Mouse (Mus musculus) heart, adult 2 months (tissue): ENCODE measurements around the gene Abcc3. TPM values are rescaled to one million over a fixed set of nuclear protein-coding genes. Genes with fewer than 3 reads are reported as not detected.

ENCODE experiments used
- DNase-seq, 2 experiments: peaks; one replicate each; pipeline ENCODE4 v3.0.0; 2021
- H3K27ac ChIP-seq: fragments of 200-600 bp; 2 replicates; pipeline ENCODE4 v1.8.1; 2022
- H3K27me3 ChIP-seq: fragments of 200-500 bp; 2 replicates; pipeline ENCODE4 v1.6.1; 2012; ENCODE audit warnings: mild to moderate bottlenecking, low read length, inconsistent platforms, mixed read lengths; ENCODE audit not compliant: control insufficient read depth, insufficient read depth
- H3K36me3 ChIP-seq: fragments of 200-500 bp; 2 replicates; pipeline ENCODE4 v1.6.1; 2012; ENCODE audit warnings: low read length, inconsistent platforms; ENCODE audit not compliant: control insufficient read depth, insufficient read depth
- H3K4me1 ChIP-seq: fragments of 200-500 bp; 2 replicates; pipeline ENCODE4 v1.6.1; 2011; ENCODE audit warnings: low read length; ENCODE audit not compliant: control insufficient read depth, insufficient read depth
- H3K4me3 ChIP-seq: fragments of 200-600 bp; 2 replicates; pipeline ENCODE4 v1.8.1; 2022
- H3K79me2 ChIP-seq: fragments of 200-500 bp; replicated peaks from 2 replicates; pipeline ENCODE4 v1.6.1; 2012; ENCODE audit warnings: mild to moderate bottlenecking, inconsistent platforms, low read length, moderate library complexity, mixed read lengths; ENCODE audit not compliant: control insufficient read depth, insufficient read depth
- H3K9ac ChIP-seq: fragments of 200-500 bp; 2 replicates; pipeline ENCODE4 v1.6.1; 2012; ENCODE audit warnings: low read depth, mild to moderate bottlenecking, control low read depth, inconsistent platforms, low read length, mixed read lengths
- CTCF ChIP-seq: fragments of 200-600 bp; IDR thresholded peaks from 2 replicates; pipeline ENCODE4 v1.8.1; 2022; ENCODE audit warnings: antibody characterized with exemption, mild to moderate bottlenecking, moderate library complexity
- EP300 ChIP-seq: fragments of 200-500 bp; IDR thresholded peaks from 2 replicates; pipeline ENCODE4 v1.6.1; 2011; ENCODE audit warnings: low read depth, low read length, control low read depth; ENCODE audit not compliant: insufficient read depth
- POLR2A ChIP-seq: fragments of 200-500 bp; IDR thresholded peaks from 2 replicates; pipeline ENCODE4 v1.6.1; 2011; ENCODE audit warnings: mild to moderate bottlenecking, low read depth, low read length, control low read depth; ENCODE audit not compliant: insufficient read depth
- WGBS: fragments of 180-500 bp; shearing (Covaris S2); methylation state at CpG from one replicate; pipeline ENCODE4 v1.1.7; 2018; 5-methylcytosine and 5-hydroxymethylcytosine counted together
- intact Hi-C: fragments of 180-260 bp; cut with DNase I; formaldehyde crosslinking; loops from one replicate; pipeline ENCODE4 v1.15.1; 2025
- long read RNA-seq: library from polyadenylated mRNA; stranded (forward); transcript quantifications from one replicate; pipeline ENCODE4 v2.0.0, GENCODE M21; 2021
- polyA plus RNA-seq: library from polyadenylated mRNA; depleted of rRNA; stranded (reverse); fragments of >200 nt; gene quantifications from 2 replicates; pipeline ENCODE4 v1.2.3, GENCODE M21; 2012; rRNA removed
- total RNA-seq, 2 experiments: library from RNA; stranded (reverse); gene quantifications; 2 replicates each; pipeline ENCODE4 v1.2.3; 2021

Gene Abcc3
- total RNA-seq, result 1 to 10 TPM; 1.6 to 2.3 TPM
- 1.8 and 2.0 TPM in 2 replicates for polyA plus RNA-seq
- long read RNA-seq, result 0 reads

GRCm38 (mm10) chr11:94392672-94393109 lies at the start of gene Abcc3:
TSS of gene Abcc3 (minus strand) at chr11:94392997.
- peak within 1 kb of the TSS; percentile 6; the same call in 1 of the 2 replicates for H3K9ac ChIP-seq
- H3K4me1 ChIP-seq, result no peaks in the 10 kb centered on the region; the same call in 1 of the 2 replicates
- no peaks in the 10 kb centered on the region for H3K36me3 ChIP-seq
- peak within 1 kb of the TSS; percentile 11 for H3K4me3 ChIP-seq
- H3K27ac ChIP-seq, result no peak within 1 kb of the TSS
- 11% methylated on average over 20 of the region's 20 CpGs for WGBS
- intact Hi-C loops, result no loop called here
- no peaks in the 10 kb centered on the region for H3K79me2 ChIP-seq
- TF ChIP-seq EP300 (no peak), POLR2A (no peak), CTCF (no peak)
- DNase-seq, result peak; percentile 68 to 75
- no peaks in the 10 kb centered on the region for H3K27me3 ChIP-seq

DNA sequence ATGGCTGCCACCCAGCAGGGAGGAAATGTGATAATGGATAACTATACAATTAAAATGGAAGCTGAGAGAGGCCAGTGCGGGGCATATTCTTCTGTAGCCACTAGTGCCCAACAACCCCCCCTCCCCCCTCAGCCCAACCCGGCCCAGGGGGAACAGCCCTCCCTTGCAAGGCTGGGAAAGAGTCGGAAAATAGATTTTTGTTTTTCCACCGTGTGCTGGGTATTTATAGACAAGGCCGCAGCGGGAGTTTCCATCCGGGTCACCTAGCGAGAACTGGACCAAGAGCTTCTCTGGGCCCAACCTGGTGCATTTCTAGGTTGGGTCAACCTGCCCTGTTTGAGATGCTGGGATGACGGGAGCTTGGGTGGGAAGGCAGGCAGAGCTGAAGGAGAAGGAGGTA lies 49.0 kb upstream of the Abcc3 start:
- Histone ChIP-seq H3K36me3 (no peaks in the 10 kb centered on the region), H3K79me2 (no peaks in the 10 kb centered on the region), H3K9ac (no peak overlapping the region), H3K4me3 (no peak overlapping the region), H3K27ac (no peak overlapping the region), H3K27me3 (no peaks in the 10 kb centered on the region), H3K4me1 (no peaks in the 10 kb centered on the region)
- WGBS, result 52% methylated on average over 9 of the region's 9 CpGs
- no peak for DNase-seq
- intact Hi-C loops, result no loop called here
- TF ChIP-seq EP300 (no peak), CTCF (no peak), POLR2A (no peak)

DNA sequence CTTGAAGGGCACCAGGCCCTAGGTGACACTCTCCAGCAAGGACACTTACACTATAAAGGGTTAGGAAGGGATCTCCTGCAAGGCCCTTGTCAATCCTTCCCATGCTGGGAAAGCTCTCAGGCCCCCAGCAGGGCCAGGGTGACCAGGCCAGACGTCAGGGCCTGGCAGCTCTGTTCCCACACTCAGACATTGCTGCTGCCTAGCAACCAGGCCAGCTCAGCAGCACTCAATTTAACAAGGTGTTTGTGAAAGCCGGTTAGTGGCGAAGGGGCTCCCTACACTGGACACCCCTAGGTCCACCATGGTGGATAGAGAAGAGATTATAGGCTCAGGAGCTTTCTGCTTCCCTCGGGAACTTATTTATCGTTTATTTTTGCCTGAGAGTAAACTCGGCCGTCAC lies 48.3 kb upstream of the Abcc3 start:
- Histone ChIP-seq H3K27ac (no peak overlapping the region), H3K4me3 (no peak overlapping the region), H3K79me2 (no peaks in the 10 kb centered on the region), H3K27me3 (no peaks in the 10 kb centered on the region), H3K4me1 (no peaks in the 10 kb centered on the region), H3K36me3 (no peaks in the 10 kb centered on the region), H3K9ac (no peak overlapping the region)
- intact Hi-C loops, result no loop called here
- WGBS, result 59% methylated on average over 7 of the region's 7 CpGs
- DNase-seq, result no peak
- TF ChIP-seq POLR2A, result no peak
- no peak for TF ChIP-seq EP300
- no peak for TF ChIP-seq CTCF

DNA sequence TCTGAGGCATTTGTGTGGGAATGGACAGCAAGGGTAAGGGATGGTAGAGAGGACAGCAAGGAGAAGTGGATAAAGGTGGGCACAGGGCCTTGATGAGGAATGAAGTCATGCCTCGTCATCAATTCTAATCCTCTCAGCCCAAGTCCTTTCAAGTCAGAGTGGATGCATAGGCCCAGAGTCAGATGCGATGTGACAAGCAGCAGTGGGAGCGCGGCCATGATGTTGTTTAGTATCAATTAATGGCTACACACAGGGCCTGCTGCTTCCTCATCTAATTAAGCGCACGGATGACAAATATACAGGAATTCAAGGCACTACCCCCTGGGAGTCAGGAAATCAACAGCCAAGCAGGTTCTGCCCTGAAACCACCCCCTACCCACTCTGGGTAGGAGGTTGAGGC lies 47.6 kb upstream of the Abcc3 start:
- DNase-seq, result no peak
- no peaks in the 10 kb centered on the region for H3K79me2 ChIP-seq
- no peak overlapping the region for H3K27ac ChIP-seq
- intact Hi-C loops, result no loop called here
- H3K4me1 ChIP-seq, result no peaks in the 10 kb centered on the region
- 91% methylated on average over 6 of the region's 6 CpGs for WGBS
- H3K9ac ChIP-seq, result no peak overlapping the region
- no peak overlapping the region for H3K4me3 ChIP-seq
- H3K27me3 ChIP-seq, result no peaks in the 10 kb centered on the region
- TF ChIP-seq EP300 (no peak), CTCF (no peak), POLR2A (no peak)
- no peaks in the 10 kb centered on the region for H3K36me3 ChIP-seq

GRCm38 (mm10) chr11:94429011-94429651 lies 36.3 kb upstream of the Abcc3 start:
- H3K79me2 ChIP-seq, result no peaks in the 10 kb centered on the region
- TF ChIP-seq EP300 (no peak), POLR2A (no peak), CTCF (no peak)
- intact Hi-C loops, result no loop called here
- no peak overlapping the region for H3K9ac ChIP-seq
- H3K4me1 ChIP-seq, result peaks cover 6% of the 10 kb centered on the region; the same call in 1 of the 2 replicates
- no peak for DNase-seq
- no peak overlapping the region for H3K4me3 ChIP-seq
- WGBS, result 27% methylated on average over 9 of the region's 9 CpGs
- H3K36me3 ChIP-seq, result no peaks in the 10 kb centered on the region
- no peak overlapping the region for H3K27ac ChIP-seq
- H3K27me3 ChIP-seq, result no peaks in the 10 kb centered on the region

DNA sequence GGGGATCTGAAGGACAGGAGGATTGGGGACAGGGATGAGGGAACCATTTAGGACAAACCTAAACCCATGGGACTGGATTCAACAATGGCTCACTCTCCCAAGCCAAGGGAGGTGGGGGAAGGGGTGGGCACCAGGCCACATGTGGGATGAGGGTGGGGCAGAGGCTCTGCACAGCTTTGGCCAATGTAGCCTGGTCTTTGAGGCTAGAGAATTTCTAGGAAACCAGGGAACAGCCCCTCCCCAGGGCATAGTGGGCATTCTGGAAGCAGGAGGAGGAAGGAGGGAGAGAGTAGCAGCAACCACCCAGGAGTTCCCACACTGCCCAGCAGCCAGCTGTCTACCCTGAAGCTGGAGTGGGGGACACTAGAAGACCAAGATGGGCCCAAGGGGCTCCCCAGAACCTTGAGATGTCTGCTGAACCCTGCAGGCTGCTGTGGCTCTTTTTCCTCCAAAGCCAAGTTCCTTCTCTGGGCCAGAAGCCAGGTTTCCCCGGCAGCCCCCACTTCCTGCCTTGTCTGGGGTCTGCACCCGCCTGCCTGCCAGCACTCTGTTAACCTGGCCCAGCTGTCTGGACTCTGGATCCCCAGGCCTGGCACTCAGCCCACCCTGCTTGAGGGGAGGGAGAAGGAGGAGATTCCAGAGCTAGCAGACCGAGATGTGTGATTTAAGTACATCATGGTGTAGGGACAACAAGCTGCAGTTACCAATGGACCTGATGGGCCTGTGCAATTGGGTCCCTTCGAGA lies 35.5 kb upstream of the Abcc3 start:
- H3K27me3 ChIP-seq, result no peaks in the 10 kb centered on the region
- H3K79me2 ChIP-seq, result no peaks in the 10 kb centered on the region
- TF ChIP-seq EP300 (no peak), CTCF (no peak)
- intact Hi-C loops, result no loop called here
- H3K27ac ChIP-seq, result no peak overlapping the region
- peak; percentile 68 to 74 for DNase-seq
- H3K36me3 ChIP-seq, result no peaks in the 10 kb centered on the region
- H3K9ac ChIP-seq, result no peak overlapping the region
- peaks cover 6% of the 10 kb centered on the region; the same call in 1 of the 2 replicates for H3K4me1 ChIP-seq
- no peak overlapping the region for H3K4me3 ChIP-seq
- 5% methylated on average over 4 of the region's 4 CpGs for WGBS
